Mouse (Mus musculus) adrenal gland, adult 2 months (tissue): ENCODE measurements at regions not wholly inside any gene's neighbourhood (a gene's known extent, or its start where the extent isn't known, plus 50 kb on each side); places are given as distances from the start of the nearest gene placed in this dataset.

Experiments used
- DNase-seq: peaks from one replicate; pipeline ENCODE4 v3.0.0; 2021

- no peak for DNase-seq
These were observed 58.7 kb upstream of the Sash1 start for GRCm38 (mm10) chr10:8944586-8944985.

GRCm38 (mm10) chr10:8943698-8944097, 57.8 kb upstream of the Sash1 start:
- peak; percentile 12 for DNase-seq

DNA sequence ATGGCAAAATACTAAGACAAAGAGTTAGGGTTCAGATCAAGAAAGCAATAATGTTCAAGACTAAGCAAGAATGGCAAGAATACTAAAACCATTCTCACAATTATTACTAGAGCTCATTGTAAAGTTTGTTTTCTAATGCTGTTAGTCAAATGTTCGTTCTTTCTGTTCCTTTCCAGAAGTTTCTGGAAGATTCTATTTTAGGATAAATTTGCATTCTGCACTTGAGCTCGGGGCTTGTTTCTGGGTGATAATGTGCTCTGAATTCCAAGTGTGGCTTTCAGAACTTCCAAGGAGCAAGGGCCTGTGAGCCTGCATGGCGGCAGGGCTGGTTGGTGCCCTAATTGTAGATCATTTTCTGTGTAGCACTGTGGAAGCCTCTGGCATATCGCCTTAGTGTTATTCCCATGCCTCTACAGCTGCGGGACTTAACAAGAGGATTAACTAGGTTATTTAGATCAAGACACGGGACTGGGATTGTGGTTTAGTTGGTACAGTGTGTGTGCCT, 57.1 kb upstream of the Sash1 start:
- no peak for DNase-seq

DNA sequence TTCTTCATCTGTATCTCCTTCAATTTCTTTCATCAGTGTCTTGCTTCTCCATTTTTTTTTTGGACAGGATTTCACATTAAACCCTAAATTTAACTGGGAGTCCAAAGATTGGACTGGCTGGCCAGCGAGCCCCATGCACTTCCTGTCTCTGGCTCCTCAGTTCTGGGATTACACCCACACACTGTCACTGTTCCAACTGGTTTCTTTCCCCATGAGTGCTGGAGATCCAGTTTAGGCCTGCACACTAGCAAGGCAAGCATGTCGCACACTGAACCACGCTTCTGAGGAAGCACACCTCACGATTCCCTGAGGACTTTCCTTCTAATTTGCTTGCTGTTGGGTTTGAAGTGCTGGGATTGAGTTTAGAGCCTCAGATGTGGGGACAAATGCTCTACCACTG, 50.5 kb upstream of the Sash1 start:
- DNase-seq = no peak
